In genomic region chr2:118779065-118779464, GRCm38 (mm10) we compare ENCODE assay signal across 8 mouse cellular contexts. TPM values are rescaled to one million over a fixed set of nuclear protein-coding genes. Genes with fewer than 3 reads are reported as not detected.
DNase-seq lines count a peak whose midpoint lies in the region; ATAC-seq and TF ChIP-seq lines count a peak whose summit lies in the region.

No protein-coding gene starts in this region.

- no peak for TF ChIP-seq POLR2A in cortical plate, adult 2 months (IDR thresholded peaks at IDR 0.05; ENCODE audit: extremely low read depth, insufficient read depth, low read length)

- intact Hi-C loops in left cerebral cortex, adult 2 months (cut with DNase I) = loop anchor here (1.0 kb wide), 2 partner anchors 17 to 34 kb away; partner anchors contain the start of genes Ccdc9b and Inafm2
- intact Hi-C loops in left cerebral cortex, postnatal 36 days (cut with DNase I) = no loop called here

- peak overlapping the region; percentile 75 for H3K4me3 ChIP-seq in left cerebral cortex, adult 2 months
- peak overlapping the region; percentile 81 for H3K4me3 ChIP-seq in cortical plate, adult 2 months (ENCODE audit: insufficient read depth, low read length)
- peak overlapping the region; percentile 36 for H3K4me3 ChIP-seq in intestine, embryonic 15.5 days (replicated peaks)
- peak overlapping the region; percentile 52 for H3K4me3 ChIP-seq in neural tube, embryonic 14.5 days (ENCODE audit: low read depth, low read length)

- DNase-seq in left cerebral cortex, adult 2 months (ENCODE audit: extremely low spot score in 1 of 2, low spot score in 2 of 2) = no peak
- no peak for DNase-seq in left cerebral cortex, postnatal 36 days (ENCODE audit: low spot score in 2 of 2)
- no peak for DNase-seq in layer of hippocampus, adult 9-10 months (ENCODE audit: low spot score)
- DNase-seq in spleen, postnatal 10 days (ENCODE audit: low spot score in 2 of 2) = no peak

- H3K9me3 ChIP-seq in intestine, embryonic 15.5 days = no peaks in the 10 kb centered on the region
- H3K9me3 ChIP-seq in neural tube, embryonic 14.5 days (ENCODE audit: control insufficient read depth, low read length) = no peaks in the 10 kb centered on the region

- peak overlapping the region; percentile 82 for H3K27ac ChIP-seq in left cerebral cortex, adult 2 months
- no peak overlapping the region; the same call in 1 of the 2 replicates for H3K27ac ChIP-seq in cortical plate, adult 2 months (ENCODE audit: insufficient read depth, low read length)
- H3K27ac ChIP-seq in intestine, embryonic 15.5 days = no peak overlapping the region
- peak overlapping the region; percentile 79 for H3K27ac ChIP-seq in neural tube, embryonic 14.5 days (ENCODE audit: low read depth, low read length)

- no peak for TF ChIP-seq CTCF in left cerebral cortex, adult 2 months (IDR thresholded peaks at IDR 0.05)
- no peak for TF ChIP-seq CTCF in cortical plate, adult 2 months (IDR thresholded peaks at IDR 0.05; ENCODE audit: extremely low read depth, insufficient read depth, low read length)

- peaks cover 2% of the 10 kb centered on the region for H3K4me1 ChIP-seq in cortical plate, adult 2 months (ENCODE audit: control insufficient read depth, insufficient read depth, low read length)
- H3K4me1 ChIP-seq in intestine, embryonic 15.5 days (replicated peaks) = peaks cover 8% of the 10 kb centered on the region
- H3K4me1 ChIP-seq in neural tube, embryonic 14.5 days (ENCODE audit: control insufficient read depth, insufficient read depth, low read length) = peaks cover 13% of the 10 kb centered on the region; the same call in 1 of the 2 replicates

- 14% methylated on average over 10 of the region's 10 CpGs for WGBS in intestine, embryonic 15.5 days
- WGBS in neural tube, embryonic 14.5 days = 11% methylated on average over 10 of the region's 10 CpGs

- H3K27me3 ChIP-seq in intestine, embryonic 15.5 days (replicated peaks) = no peaks in the 10 kb centered on the region
- no peaks in the 10 kb centered on the region for H3K27me3 ChIP-seq in neural tube, embryonic 14.5 days (ENCODE audit: control insufficient read depth, insufficient read depth, low read length)

- peak; percentile 18; the same call in 1 of the 2 replicates for ATAC-seq in intestine, embryonic 15.5 days
- peak; percentile 42; the same call in 1 of the 2 replicates for ATAC-seq in neural tube, embryonic 14.5 days (ENCODE audit: low read depth)
- ATAC-seq in monocyte, adult 5-6 weeks (replicated peaks; ENCODE audit: insufficient number of reproducible peaks, low FRiP score, low TSS enrichment, poor library complexity, severe bottlenecking) = no peak

- peak overlapping the region; percentile 77 for H3K4me2 ChIP-seq in intestine, embryonic 15.5 days (replicated peaks)
- peak overlapping the region; percentile 65 for H3K4me2 ChIP-seq in neural tube, embryonic 14.5 days (ENCODE audit: low read depth, low read length)

- peak overlapping the region; percentile 29; the same call in 1 of the 2 replicates for H3K9ac ChIP-seq in intestine, embryonic 15.5 days
- H3K9ac ChIP-seq in neural tube, embryonic 14.5 days (replicated peaks; ENCODE audit: low read depth, low read length) = peak overlapping the region; percentile 57; the same call in 1 of the 2 replicates

- no peaks in the 10 kb centered on the region for H3K36me3 ChIP-seq in intestine, embryonic 15.5 days
- H3K36me3 ChIP-seq in neural tube, embryonic 14.5 days (ENCODE audit: control insufficient read depth, insufficient read depth, low read length) = no peaks in the 10 kb centered on the region

RNA-seq across cellular contexts. Expression of gene Disp2, which starts 0.5 kb away (rescaled TPM):
- 100 to 1,000 TPM; 197 to 209 TPM for total RNA-seq in left cerebral cortex, adult 2 months (2021)
- 100 to 1,000 TPM; 187 to 192 TPM for total RNA-seq in left cerebral cortex, postnatal 36 days (2021)
- polyA plus RNA-seq in cortical plate, adult 2 months (2012; rRNA removed) = 128 and 137 TPM in 2 replicates
- polyA plus RNA-seq in intestine, embryonic 15.5 days (2015; fragmentation: Nextera tagmentation; extraction: Ambion mirVana) = 2.7 TPM in 2 replicates
- 59.4 and 66.8 TPM in 2 replicates for polyA plus RNA-seq in neural tube, embryonic 14.5 days (2014; fragmentation: Nextera tagmentation; extraction: Ambion mirVana)
- total RNA-seq in monocyte, adult 5-6 weeks (2017) = not detected in 3 replicates

RNA-seq across cellular contexts. Expression of gene Phgr1, which starts 6.5 kb away (rescaled TPM):
- not detected for total RNA-seq in left cerebral cortex, adult 2 months (2021)
- total RNA-seq in left cerebral cortex, postnatal 36 days (2021) = not detected
- not detected in 2 replicates for polyA plus RNA-seq in cortical plate, adult 2 months (2012; rRNA removed)
- 41.2 and 48.8 TPM in 2 replicates for polyA plus RNA-seq in intestine, embryonic 15.5 days (2015; fragmentation: Nextera tagmentation; extraction: Ambion mirVana)
- not detected in 2 replicates for polyA plus RNA-seq in neural tube, embryonic 14.5 days (2014; fragmentation: Nextera tagmentation; extraction: Ambion mirVana)
- not detected in 3 replicates for total RNA-seq in monocyte, adult 5-6 weeks (2017)

RNA-seq across cellular contexts. Expression of gene Ccdc9b, which starts 16.6 kb away (rescaled TPM):
- 1 to 10 TPM; 4.0 to 4.7 TPM for total RNA-seq in left cerebral cortex, adult 2 months (2021)
- 1 to 10 TPM; 4.8 to 5.5 TPM for total RNA-seq in left cerebral cortex, postnatal 36 days (2021)
- polyA plus RNA-seq in cortical plate, adult 2 months (2012; rRNA removed) = 3.5 and 4.2 TPM in 2 replicates
- 1.1 TPM in 2 replicates for polyA plus RNA-seq in intestine, embryonic 15.5 days (2015; fragmentation: Nextera tagmentation; extraction: Ambion mirVana)
- polyA plus RNA-seq in neural tube, embryonic 14.5 days (2014; fragmentation: Nextera tagmentation; extraction: Ambion mirVana) = 0.60 and 0.64 TPM in 2 replicates
- 0.10 to 0.19 TPM in 2 of 3 replicates, not detected in the other for total RNA-seq in monocyte, adult 5-6 weeks (2017)

RNA-seq across cellular contexts. Expression of gene Inafm2, which starts 33.5 kb away (rescaled TPM):
- 10 to 100 TPM; 42.7 to 47.9 TPM for total RNA-seq in left cerebral cortex, adult 2 months (2021)
- total RNA-seq in left cerebral cortex, postnatal 36 days (2021) = 10 to 100 TPM; 41.5 to 43.0 TPM
- 22.4 and 24.7 TPM in 2 replicates for polyA plus RNA-seq in cortical plate, adult 2 months (2012; rRNA removed)
- 21.0 and 23.4 TPM in 2 replicates for polyA plus RNA-seq in intestine, embryonic 15.5 days (2015; fragmentation: Nextera tagmentation; extraction: Ambion mirVana)
- 29.4 and 32.3 TPM in 2 replicates for polyA plus RNA-seq in neural tube, embryonic 14.5 days (2014; fragmentation: Nextera tagmentation; extraction: Ambion mirVana)
- 14.5 to 23.9 TPM (median 19.3 TPM) in 3 replicates for total RNA-seq in monocyte, adult 5-6 weeks (2017)

RNA-seq across cellular contexts. Expression of gene Knstrn, which starts 34.7 kb away (rescaled TPM):
- 1 to 10 TPM in 1 of 2 experiments, under 1 TPM in 1; 0.75 to 1.0 TPM for total RNA-seq in left cerebral cortex, adult 2 months (2021)
- 1 to 10 TPM; 1.2 to 1.6 TPM for total RNA-seq in left cerebral cortex, postnatal 36 days (2021)
- polyA plus RNA-seq in cortical plate, adult 2 months (2012; rRNA removed) = 1.9 and 2.2 TPM in 2 replicates
- polyA plus RNA-seq in intestine, embryonic 15.5 days (2015; fragmentation: Nextera tagmentation; extraction: Ambion mirVana) = 89.5 and 98.5 TPM in 2 replicates
- polyA plus RNA-seq in neural tube, embryonic 14.5 days (2014; fragmentation: Nextera tagmentation; extraction: Ambion mirVana) = 7.2 and 11.5 TPM in 2 replicates
- total RNA-seq in monocyte, adult 5-6 weeks (2017) = 6.5 to 23.1 TPM (median 15.4 TPM) in 3 replicates

Comparison
In these comparisons a context has a peak if more than half of its experiments do, and no peak if none do; other contexts are left out.
1. H3K27ac ChIP-seq: peak in left cerebral cortex, adult 2 months (single experiment) and neural tube, embryonic 14.5 days (single experiment); none in cortical plate, adult 2 months (single experiment) and intestine, embryonic 15.5 days (single experiment).
2. RNA of gene Disp2, which starts 0.5 kb away (total RNA-seq): 197 to 209 TPM in left cerebral cortex, adult 2 months and 187 to 192 TPM in left cerebral cortex, postnatal 36 days; not detected in monocyte, adult 5-6 weeks; every median in the first group is over 100 times any median in the second.
3. Peak in every context shown above with its lines, with median percentiles within 50 percentile points of each other: H3K4me3 ChIP-seq.